Mouse (Mus musculus) pancreas, adult 10 weeks (tissue): ENCODE data around the gene Odf4. TPM values are rescaled to one million over a fixed set of nuclear protein-coding genes. Genes with fewer than 3 reads are reported as not detected.

Source experiments
- polyA plus RNA-seq: library from polyadenylated mRNA; stranded (reverse); fragments of 350-450 nt; fragmentation: Illumina TruSeq; extraction: RNeasy Lipid Tissue Mini Kit (QIAGEN cat#74804); gene quantifications from one replicate; pipeline ENCODE4 v1.2.3, GENCODE M21; 2015; ENCODE audit warnings: low read depth, low replicate concordance; ENCODE audit not compliant: insufficient read depth

The Odf4 gene
- not detected for polyA plus RNA-seq

DNA sequence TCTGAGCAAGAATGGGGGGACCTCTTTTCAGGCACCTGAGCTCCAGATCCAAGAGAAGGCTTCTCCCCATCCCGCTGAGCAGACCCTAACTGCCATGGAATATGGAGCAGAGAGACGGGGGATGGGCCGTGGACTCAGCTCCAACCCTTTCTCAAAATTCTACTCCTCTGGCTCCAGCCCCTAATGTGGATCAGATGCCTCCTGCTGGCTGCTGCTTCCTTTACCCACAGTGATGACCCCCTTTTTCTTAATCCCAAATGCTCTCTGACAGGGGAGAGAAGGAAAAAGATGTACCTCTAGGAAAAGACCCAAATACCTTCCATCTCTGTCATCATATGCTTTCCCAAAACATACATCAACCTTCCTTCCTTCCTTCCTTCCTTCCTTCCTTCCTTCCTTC, at the start of gene Odf4:
Gene Odf4, minus strand, starts transcription at position 101 of the 400 bp plus-strand sequence.

DNA sequence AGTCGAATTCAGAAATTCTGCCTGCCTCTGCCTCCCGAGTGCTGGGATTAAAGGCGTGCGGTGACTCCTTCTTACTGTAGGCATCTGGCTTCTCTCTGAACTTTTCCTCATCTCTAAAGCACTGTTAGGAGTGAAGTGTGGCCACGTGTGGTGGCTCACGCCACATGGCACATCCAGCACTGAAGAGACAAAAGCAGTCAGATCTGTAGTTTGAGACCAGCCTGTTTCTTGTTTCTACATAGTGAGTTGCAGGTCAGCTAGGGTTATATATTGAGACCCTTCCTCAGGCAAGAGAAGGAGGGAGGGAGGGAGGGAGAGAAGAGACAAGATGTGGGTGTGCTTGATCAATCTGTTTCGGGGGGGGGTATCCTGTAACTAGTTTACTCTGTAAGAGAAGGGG, 48.2 kb upstream of the Odf4 start, which contains the start of gene Rangrf:
Gene Rangrf, minus strand, starts transcription at position 101 of the 400 bp plus-strand sequence.

DNA sequence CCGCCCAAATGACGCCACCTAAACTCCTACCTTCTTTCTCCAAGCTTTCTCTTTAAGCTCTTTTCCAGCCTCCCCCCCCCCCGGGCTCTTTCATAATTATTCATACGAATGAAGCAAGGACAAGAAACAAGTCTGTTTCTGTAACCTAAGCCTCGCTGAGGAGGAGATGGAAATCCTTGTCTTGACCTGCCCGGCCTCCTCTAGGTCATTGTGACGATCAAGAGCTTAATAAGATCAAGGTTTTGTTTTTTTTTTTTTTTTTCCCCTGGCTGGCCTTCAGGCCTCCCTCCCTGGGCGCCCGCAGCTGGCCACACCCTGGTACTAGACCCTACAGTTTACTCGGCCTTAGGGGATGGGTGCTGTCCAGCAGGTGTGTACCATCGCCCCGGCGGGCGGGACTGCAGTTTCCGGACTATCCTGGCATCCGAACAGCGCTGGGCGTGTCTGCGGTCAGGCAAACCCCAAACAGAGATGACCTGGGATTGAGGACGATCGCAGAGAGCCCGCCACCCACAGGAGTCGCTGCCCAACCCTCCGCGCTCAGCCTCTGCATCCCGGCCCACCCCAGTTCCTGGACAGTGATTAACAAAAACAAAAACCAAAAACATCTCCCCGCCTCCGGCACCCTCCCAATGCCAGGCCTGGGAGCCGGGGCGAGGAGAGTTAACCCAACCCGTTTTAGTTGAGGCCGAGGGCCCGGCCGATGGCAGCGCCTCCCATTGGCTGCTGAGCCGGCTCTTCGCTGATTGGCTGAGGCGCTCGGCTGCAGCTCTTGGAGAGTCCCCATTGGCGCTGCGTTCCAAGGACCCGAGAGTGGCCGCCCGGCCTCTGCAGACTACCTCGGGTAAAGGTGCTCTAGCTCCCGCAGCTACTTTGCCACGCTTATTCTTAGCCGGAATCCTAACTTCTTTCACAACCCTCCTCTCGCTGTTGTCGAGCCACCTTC, 40.7 kb upstream of the Odf4 start, which contains the start of gene Slc25a35:
Gene Slc25a35, plus strand, starts transcription at position 795 of the 946 bp plus-strand sequence.

DNA sequence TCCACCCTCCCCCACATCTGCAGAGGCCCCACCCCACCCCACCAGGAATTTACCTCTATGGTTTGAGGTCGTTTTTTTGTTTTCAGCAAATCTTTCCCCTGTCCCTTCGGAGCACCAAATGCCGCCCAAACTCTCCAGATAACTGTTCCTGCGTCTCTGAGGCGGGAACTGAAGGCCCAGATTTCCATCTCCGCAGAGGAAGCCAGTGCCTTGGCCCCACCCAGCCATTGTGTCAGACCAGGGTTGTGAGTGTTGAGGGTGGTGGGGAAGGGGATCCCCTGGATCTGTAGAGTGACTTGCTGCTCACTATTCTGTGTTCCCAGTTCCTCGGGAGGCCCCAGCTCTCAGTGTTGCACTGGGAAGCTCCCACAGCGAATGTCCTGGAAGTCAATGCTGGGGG, 30.4 kb upstream of the Odf4 start, which contains the start of gene Arhgef15:
Gene Arhgef15, minus strand, starts transcription at position 173 of the 400 bp plus-strand sequence.

DNA sequence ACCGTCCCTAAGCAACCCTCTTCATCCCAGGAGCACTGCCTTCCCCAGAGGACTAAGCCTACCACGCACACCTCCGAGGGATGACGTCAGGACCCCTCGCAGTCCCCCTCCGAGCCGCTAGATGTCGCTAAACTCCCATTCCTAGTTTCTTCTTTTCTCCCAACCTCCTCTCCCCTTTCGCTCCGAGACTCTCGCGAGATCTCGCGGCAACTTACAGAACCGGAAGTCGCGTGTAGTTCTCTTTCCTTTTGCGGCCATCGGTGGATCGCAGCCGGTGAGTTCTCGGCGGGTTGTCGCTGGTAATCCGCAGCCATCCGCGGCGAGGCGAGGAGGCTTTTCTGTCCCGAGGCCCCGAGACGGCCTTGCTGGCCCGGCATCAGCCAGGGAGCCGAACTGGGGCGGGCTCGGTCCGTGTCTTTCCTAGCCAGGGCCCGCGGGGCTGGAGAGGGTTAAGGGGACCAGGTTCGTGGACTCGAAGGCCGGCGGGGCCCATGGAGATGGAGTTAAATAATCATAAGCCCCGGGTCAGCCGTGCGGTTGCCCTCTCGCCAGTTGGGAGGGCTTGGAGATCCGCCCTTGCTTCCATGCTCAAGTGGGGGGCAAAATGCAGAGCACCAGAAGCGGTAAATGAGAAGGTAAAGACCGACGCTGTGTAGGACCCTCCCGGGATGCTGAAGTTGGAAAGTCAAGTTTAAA, 25.4 kb downstream of the Odf4 start, which contains the start of gene Rpl26:
Gene Rpl26, plus strand, starts transcription at position 233 of the 696 bp plus-strand sequence.

DNA sequence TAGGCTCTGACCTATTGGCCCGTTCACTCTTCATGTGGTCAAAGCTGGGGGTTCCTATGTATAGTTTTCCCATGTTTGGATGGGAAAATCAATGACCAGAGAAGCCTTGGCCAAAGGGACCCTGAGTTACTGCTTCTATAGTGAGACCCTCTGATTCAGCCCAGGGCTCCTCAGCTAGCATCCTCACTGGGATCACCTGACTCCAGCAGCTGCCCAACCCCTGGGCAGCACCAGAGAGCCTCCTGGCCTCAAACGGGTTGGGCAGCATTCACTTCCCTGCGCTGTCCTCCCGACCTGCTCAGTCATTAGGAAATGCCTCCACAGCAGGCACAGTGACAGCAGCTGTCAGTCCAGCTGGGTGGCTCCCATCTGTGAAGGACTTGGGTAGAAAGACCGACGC, 38.6 kb downstream of the Odf4 start, which contains the start of gene Rnf222:
Gene Rnf222, plus strand, starts transcription at position 301 of the 400 bp plus-strand sequence.

Other genes with a start within 250 kb of the Odf4 start
- 8.1 TPM for gene Myh10, start 235.5 kb downstream of the Odf4 start, polyA plus RNA-seq
- gene Ndel1, start 55.2 kb downstream of the Odf4 start, polyA plus RNA-seq: 16.8 TPM
- gene Rnf222, start 38.5 kb downstream of the Odf4 start, polyA plus RNA-seq: not detected
- 860 TPM for gene Rpl26, start 25.5 kb downstream of the Odf4 start, polyA plus RNA-seq
- 13.4 TPM for gene Arhgef15, start 30.4 kb upstream of the Odf4 start, polyA plus RNA-seq
- 3.7 TPM for gene Slc25a35, start 41.0 kb upstream of the Odf4 start, polyA plus RNA-seq
- gene Rangrf, start 48.1 kb upstream of the Odf4 start, polyA plus RNA-seq: 9.3 TPM
- 3.6 TPM for gene Pfas, start 81.4 kb upstream of the Odf4 start, polyA plus RNA-seq
- 9.8 TPM for gene Ctc1, start 88.8 kb upstream of the Odf4 start, polyA plus RNA-seq
- gene Aurkb, start 118.6 kb upstream of the Odf4 start, polyA plus RNA-seq: not detected
- 1.9 TPM for gene Borcs6, start 132.6 kb upstream of the Odf4 start, polyA plus RNA-seq
- gene Tmem107, start 143.7 kb upstream of the Odf4 start, polyA plus RNA-seq: 12.6 TPM
- 45.5 TPM for gene Vamp2, start 161.4 kb upstream of the Odf4 start, polyA plus RNA-seq
- gene Per1, start 168.1 kb upstream of the Odf4 start, polyA plus RNA-seq: 11.2 TPM
- gene Hes7, start 193.3 kb upstream of the Odf4 start, polyA plus RNA-seq: not detected
- gene 9130213A22Rik, start 195.5 kb upstream of the Odf4 start, polyA plus RNA-seq: not detected
- gene Aloxe3, start 198.8 kb upstream of the Odf4 start, polyA plus RNA-seq: not detected
- gene Alox12b, start 229.9 kb upstream of the Odf4 start, polyA plus RNA-seq: not detected